Mouse (Mus musculus) ES-E14 (cell line): ENCODE measurements around the gene Npas3. TPM values are rescaled to one million over a fixed set of nuclear protein-coding genes. Genes with fewer than 3 reads are reported as not detected.

Experiments
- DNase-seq: peaks from one replicate; pipeline ENCODE4 v3.0.0-alpha.2; 2013; ENCODE audit warnings: low read depth, low spot score
- H3K27ac ChIP-seq: 2 replicates; pipeline ENCODE4 v1.5.1; 2012; ENCODE audit warnings: low read depth, mild to moderate bottlenecking, low read length, moderate library complexity, mixed read lengths; ENCODE audit not compliant: poor library complexity, insufficient read depth, severe bottlenecking
- H3K36me3 ChIP-seq: 2 replicates; pipeline ENCODE4 v1.6.1; 2012; ENCODE audit warnings: mild to moderate bottlenecking, low read length, moderate library complexity, mixed read lengths; ENCODE audit not compliant: control insufficient read depth, poor library complexity, insufficient read depth, severe bottlenecking
- H3K4me1 ChIP-seq, 2 experiments: fragments of 150-350 bp in 1 of 2; sonication (generic) in 1 of 2; 2 replicates each; pipeline ENCODE4 v1.6.1; 2012; ENCODE audit warnings: low read length in 2 of 2, mild to moderate bottlenecking in 1 of 2, mixed read lengths in 1 of 2; ENCODE audit not compliant: control insufficient read depth in 2 of 2, insufficient read depth in 2 of 2, poor library complexity in 1 of 2
- H3K4me3 ChIP-seq, 2 experiments: fragments of 150-350 bp in 1 of 2; sonication (generic) in 1 of 2; 2 replicates each; pipeline ENCODE4 v1.5.1; 2012; ENCODE audit warnings: low read length in 2 of 2, low read depth in 1 of 2, mild to moderate bottlenecking in 1 of 2, mixed read lengths in 1 of 2; ENCODE audit not compliant: insufficient read depth in 1 of 2, poor library complexity in 1 of 2, severe bottlenecking in 1 of 2
- H3K9ac ChIP-seq: 2 replicates; pipeline ENCODE4 v1.6.1; 2012; ENCODE audit warnings: low read depth, mild to moderate bottlenecking, low read length, mixed read lengths; ENCODE audit not compliant: poor library complexity, insufficient read depth, severe bottlenecking
- H3K9me3 ChIP-seq: fragments of 150-350 bp; sonication (generic); 2 replicates; pipeline ENCODE4 v1.6.1; 2012; ENCODE audit warnings: low read depth, mild to moderate bottlenecking, low read length; ENCODE audit not compliant: control insufficient read depth, insufficient read depth
- CHD2 ChIP-seq: IDR thresholded peaks from 2 replicates; pipeline ENCODE4 v1.6.1; 2014; ENCODE audit warnings: mild to moderate bottlenecking, low read depth, low read length, inconsistent platforms
- HCFC1 ChIP-seq: IDR thresholded peaks from 2 replicates; pipeline ENCODE4 v1.6.1; 2012; ENCODE audit warnings: low read length, inconsistent platforms, borderline replicate concordance; ENCODE audit not compliant: insufficient read depth
- MAFK ChIP-seq: IDR thresholded peaks from 2 replicates; pipeline ENCODE4 v1.6.1; 2014; ENCODE audit warnings: mild to moderate bottlenecking, low read depth, low read length, inconsistent platforms; ENCODE audit not compliant: insufficient read depth
- ZC3H11A ChIP-seq: IDR thresholded peaks from 2 replicates; pipeline ENCODE4 v1.6.1; 2012; ENCODE audit warnings: low read depth, mild to moderate bottlenecking, inconsistent platforms, low read length, borderline replicate concordance
- ZNF384 ChIP-seq: IDR thresholded peaks from 2 replicates; pipeline ENCODE4 v1.6.1; 2012; ENCODE audit warnings: low read depth, low read length, inconsistent platforms
- in situ Hi-C, 2 experiments: fragments of 600-800 bp; cut with MboI; formaldehyde crosslinking; loops; one replicate each; pipeline ENCODE4 v1.15.1; 2025; ENCODE audit warnings: low sequenced_read_pairs in 2 of 2, inconsistent platforms in 1 of 2; ENCODE audit not compliant: unreplicated experiment in 2 of 2
- total RNA-seq: library from RNA; depleted of rRNA; stranded (reverse); fragments of 300-350 nt; gene quantifications from 2 replicates; pipeline ENCODE4 v1.2.3, GENCODE M21; 2012

The Npas3 gene
- total RNA-seq, 1 experiment, result 1.2 TPM

DNA sequence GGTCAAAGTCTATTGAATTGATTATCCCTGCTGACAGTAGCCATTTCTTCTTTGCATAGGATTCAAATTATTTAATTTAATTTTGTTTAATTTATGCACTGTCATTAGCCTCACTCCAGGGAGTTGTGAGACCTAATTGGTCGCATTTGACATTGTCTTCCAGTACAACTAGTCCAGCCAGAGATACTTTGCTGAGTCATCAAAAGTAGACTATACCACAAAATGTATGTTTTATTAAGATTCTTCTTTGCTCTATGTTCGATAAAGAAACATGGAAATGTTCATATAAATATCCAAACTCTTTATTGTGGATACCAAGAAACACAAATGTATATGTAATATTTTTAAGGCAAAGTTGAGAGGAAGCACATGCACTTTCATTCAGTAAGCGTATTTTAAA lies 446.8 kb downstream of the Npas3 start:
- no peaks in the 10 kb centered on the region for H3K4me1 ChIP-seq
- TF ChIP-seq CHD2, result no peak
- TF ChIP-seq ZNF384, result no peak
- TF ChIP-seq HCFC1, result no peak
- no peak for TF ChIP-seq ZC3H11A
- peak; percentile 88 for TF ChIP-seq MAFK
- no peak for DNase-seq
- no peak overlapping the region for H3K27ac ChIP-seq
- H3K4me3 ChIP-seq, result no peak overlapping the region
- H3K9me3 ChIP-seq, result no peaks in the 10 kb centered on the region
- in situ Hi-C loops, result no loop called here
- H3K9ac ChIP-seq, result no peak overlapping the region
- no peaks in the 10 kb centered on the region for H3K36me3 ChIP-seq

- no peak for TF ChIP-seq HCFC1
- TF ChIP-seq ZNF384, result no peak
- no peak for TF ChIP-seq MAFK
- no peak for TF ChIP-seq CHD2
- no peak for TF ChIP-seq ZC3H11A
- H3K9ac ChIP-seq, result no peak overlapping the region
- in situ Hi-C loops, result no loop called here
- no peaks in the 10 kb centered on the region for H3K9me3 ChIP-seq
- no peak for DNase-seq
- no peaks in the 10 kb centered on the region for H3K4me1 ChIP-seq
- H3K27ac ChIP-seq, result no peak overlapping the region
- H3K36me3 ChIP-seq, result no peaks in the 10 kb centered on the region
- no peak overlapping the region for H3K4me3 ChIP-seq
These were observed 449.2 kb downstream of the Npas3 start for GRCm38 (mm10) chr12:53697645-53698044.

DNA sequence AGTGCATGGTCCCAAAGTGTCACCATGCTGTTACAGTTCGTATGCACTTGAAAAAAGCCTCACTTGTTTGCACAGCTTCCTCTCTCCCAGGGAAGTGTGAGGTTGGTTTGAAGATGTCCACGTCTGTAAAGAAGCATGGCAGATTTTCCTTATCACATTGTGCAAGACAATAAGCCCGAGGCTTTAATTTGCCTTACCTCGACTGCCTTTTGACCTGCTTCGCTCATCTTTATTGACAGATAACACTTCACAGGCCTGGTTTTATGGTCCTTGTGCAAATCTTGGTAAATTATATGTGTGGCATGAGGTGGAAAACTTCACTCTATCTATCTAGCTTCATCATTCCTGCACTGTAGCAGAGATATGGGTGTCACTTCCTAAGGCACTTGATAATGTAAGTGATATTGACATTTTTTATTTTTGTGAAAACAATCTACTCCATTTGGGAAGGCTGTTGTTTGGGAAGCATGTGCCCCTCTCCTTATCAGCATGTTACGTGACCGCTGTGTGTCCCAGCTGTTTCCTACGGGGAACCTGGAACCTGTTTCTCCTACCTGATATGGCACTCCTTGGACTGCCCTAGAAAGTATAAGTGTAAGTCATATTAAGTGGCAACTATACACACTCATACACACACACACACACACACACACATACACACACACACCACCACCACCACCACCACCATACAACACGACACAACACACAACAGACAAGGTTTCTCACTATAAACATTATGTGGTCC lies 450.2 kb downstream of the Npas3 start:
- no peak for DNase-seq
- Histone ChIP-seq H3K36me3 (no peaks in the 10 kb centered on the region), H3K4me1 (no peaks in the 10 kb centered on the region), H3K4me3 (no peak overlapping the region), H3K27ac (no peak overlapping the region), H3K9me3 (no peaks in the 10 kb centered on the region), H3K9ac (no peak overlapping the region)
- in situ Hi-C loops, result no loop called here
- TF ChIP-seq HCFC1 (no peak), MAFK (no peak), CHD2 (no peak), ZNF384 (no peak), ZC3H11A (no peak)

DNA sequence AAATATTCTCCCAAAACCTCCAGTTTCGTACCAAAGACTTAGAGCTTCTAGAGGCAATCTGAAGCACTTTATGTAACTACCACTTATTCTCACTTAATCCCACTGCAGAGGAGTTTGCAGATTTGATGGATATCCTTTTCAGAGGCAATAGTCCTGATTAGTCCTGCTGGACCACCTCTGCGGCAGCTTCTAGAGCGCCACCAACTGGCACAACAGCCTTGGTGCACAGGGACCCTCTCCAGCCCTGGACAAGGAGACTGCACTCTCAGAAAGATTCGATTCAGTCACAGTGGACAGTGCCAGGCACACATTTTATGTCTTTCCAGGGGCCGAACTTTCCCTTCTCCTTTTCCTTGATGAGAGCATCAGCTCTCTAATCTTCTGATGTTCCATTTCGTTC lies 471.4 kb downstream of the Npas3 start:
- no peaks in the 10 kb centered on the region for H3K36me3 ChIP-seq
- H3K9me3 ChIP-seq, result no peaks in the 10 kb centered on the region
- H3K27ac ChIP-seq, result no peak overlapping the region
- no peaks in the 10 kb centered on the region for H3K4me1 ChIP-seq
- no peak overlapping the region for H3K4me3 ChIP-seq
- in situ Hi-C loops, result no loop called here
- no peak overlapping the region for H3K9ac ChIP-seq
- TF ChIP-seq MAFK (no peak), CHD2 (no peak), HCFC1 (no peak), ZC3H11A (0 out of 2 replicates have a peak, but pooled peaks have one; percentile 15)
- no peak for DNase-seq
